In genomic region chr17:32536867-32537250, GRCm38 (mm10) we compare ENCODE assay signal across 8 mouse cellular contexts. TPM values are rescaled to one million over a fixed set of nuclear protein-coding genes. Genes with fewer than 3 reads are reported as not detected.
DNase-seq lines count a peak whose midpoint lies in the region; ATAC-seq and TF ChIP-seq lines count a peak whose summit lies in the region.

No protein-coding gene starts in this region.

- no peak; the same call in 1 of the 2 replicates for ATAC-seq in limb, embryonic 13.5 days (ENCODE audit: low FRiP score, low read depth)
- ATAC-seq in CD4-positive, CD25-positive, alpha-beta regulatory T cell, adult 4 months, result no peak

- TF ChIP-seq CTCF in heart, adult 2 months (IDR thresholded peaks at IDR 0.05), result no peak
- TF ChIP-seq CTCF in olfactory bulb, adult 2 months (IDR thresholded peaks at IDR 0.05; ENCODE audit: insufficient read depth, low read depth, low read length), result no peak

- peak overlapping the region; percentile 57 for H3K9ac ChIP-seq in heart, adult 2 months (ENCODE audit: low read depth, low read length)
- peak overlapping the region; percentile 70 for H3K9ac ChIP-seq in limb, embryonic 13.5 days

- H3K27me3 ChIP-seq in heart, adult 2 months (ENCODE audit: control insufficient read depth, insufficient read depth, low read length), result no peaks in the 10 kb centered on the region
- H3K27me3 ChIP-seq in limb, embryonic 13.5 days, result no peaks in the 10 kb centered on the region

- no peak for TF ChIP-seq EP300 in heart, adult 2 months (IDR thresholded peaks at IDR 0.05; ENCODE audit: insufficient read depth, low read depth, low read length)

- intact Hi-C loops in gastrocnemius, postnatal 36 days (cut with DNase I), result no loop called here
- intact Hi-C loops in heart, adult 2 months (cut with DNase I), result loop anchor here (10.0 kb wide), 1 partner anchor 408 kb away; the partner anchor contains the start of gene Cyp4f13

- peaks cover 7% of the 10 kb centered on the region for H3K4me1 ChIP-seq in heart, adult 2 months (ENCODE audit: control insufficient read depth, insufficient read depth, low read length)
- peaks cover 10% of the 10 kb centered on the region for H3K4me1 ChIP-seq in limb, embryonic 13.5 days
- H3K4me1 ChIP-seq in olfactory bulb, adult 2 months (ENCODE audit: control insufficient read depth, insufficient read depth, low read length), result peaks cover 5% of the 10 kb centered on the region

- H3K36me3 ChIP-seq in heart, adult 2 months (ENCODE audit: control insufficient read depth, insufficient read depth, low read length), result peaks cover 6% of the 10 kb centered on the region; the same call in 1 of the 2 replicates
- peaks cover 8% of the 10 kb centered on the region; the same call in 1 of the 2 replicates for H3K36me3 ChIP-seq in limb, embryonic 13.5 days

- H3K4me2 ChIP-seq in limb, embryonic 13.5 days (replicated peaks), result peak overlapping the region; percentile 73

- 27% methylated on average over 5 of the region's 5 CpGs for WGBS in heart, adult 2 months
- 60% methylated on average over 5 of the region's 5 CpGs for WGBS in limb, embryonic 13.5 days
- WGBS in olfactory bulb, adult 2 months, result 44% methylated on average over 5 of the region's 5 CpGs

- H3K27ac ChIP-seq in heart, adult 2 months, result peak overlapping the region; percentile 58
- 0 out of 2 replicates have a peak overlapping the region, but pooled peaks have one; percentile 28 for H3K27ac ChIP-seq in limb, embryonic 13.5 days
- H3K27ac ChIP-seq in olfactory bulb, adult 2 months (ENCODE audit: insufficient read depth, low read depth, low read length), result no peak overlapping the region

- peak; percentile 30 for DNase-seq in gastrocnemius, postnatal 10 days
- DNase-seq in gastrocnemius, postnatal 36 days, result no peak
- DNase-seq in brain, adult 2 months (ENCODE audit: low read depth, low spot score), result peak; percentile 48
- DNase-seq in heart, adult 2 months, result peak; percentile 18 to 26
- DNase-seq in right cerebral cortex, adult 2 months (ENCODE audit: low spot score in 2 of 2), result no peak

- no peak for TF ChIP-seq POLR2A in heart, adult 2 months (IDR thresholded peaks at IDR 0.05; ENCODE audit: insufficient read depth, low read depth, low read length)
- no peak for TF ChIP-seq POLR2A in olfactory bulb, adult 2 months (IDR thresholded peaks at IDR 0.05; ENCODE audit: insufficient read depth, low read depth, low read length)

- H3K79me2 ChIP-seq in heart, adult 2 months (replicated peaks; ENCODE audit: control insufficient read depth, insufficient read depth, low read length), result no peaks in the 10 kb centered on the region

- H3K4me3 ChIP-seq in heart, adult 2 months, result peak overlapping the region; percentile 47
- peak overlapping the region; percentile 59 for H3K4me3 ChIP-seq in limb, embryonic 13.5 days
- H3K4me3 ChIP-seq in olfactory bulb, adult 2 months (ENCODE audit: insufficient read depth, low read depth, low read length), result peak overlapping the region; percentile 43

- H3K9me3 ChIP-seq in limb, embryonic 13.5 days, result no peaks in the 10 kb centered on the region

RNA-seq across cellular contexts. Expression of gene Cyp4f16, which starts 0.5 kb away (rescaled TPM):
- total RNA-seq in gastrocnemius, postnatal 10 days (2021), result 1 to 10 TPM; 4.5 to 5.9 TPM
- 1 to 10 TPM in 1 of 2 experiments, under 1 TPM in 1; 0.96 to 1.6 TPM for total RNA-seq in gastrocnemius, postnatal 36 days (2021)
- 1 to 10 TPM; 4.5 to 4.7 TPM for total RNA-seq in heart, adult 2 months (2021)
- polyA plus RNA-seq in heart, adult 2 months (2012; rRNA removed), result 10.2 and 10.5 TPM in 2 replicates
- 23.9 and 27.2 TPM in 2 replicates for polyA plus RNA-seq in limb, embryonic 13.5 days (2015; fragmentation: Nextera tagmentation; extraction: Ambion mirVana)
- not detected in 2 replicates for polyA plus RNA-seq in olfactory bulb, adult 2 months (2012; ENCODE audit: insufficient read depth, insufficient read length, low replicate concordance, missing spikeins)
- polyA plus RNA-seq in CD4-positive, CD25-positive, alpha-beta regulatory T cell, adult 4 months (2017; shearing (Covaris generic)), result 10 to 100 TPM in 1 of 2 experiments, 1 to 10 TPM in 1; 7.3 to 21.3 TPM

RNA-seq across cellular contexts. Expression of gene Cyp4f17, which starts 31.0 kb away (rescaled TPM):
- total RNA-seq in gastrocnemius, postnatal 10 days (2021), result 1 to 10 TPM; 1.7 to 2.3 TPM
- total RNA-seq in gastrocnemius, postnatal 36 days (2021), result 1 to 10 TPM; 1.5 to 3.0 TPM
- total RNA-seq in heart, adult 2 months (2021), result 1 to 10 TPM; 4.5 to 5.4 TPM
- polyA plus RNA-seq in heart, adult 2 months (2012; rRNA removed), result 8.6 and 9.8 TPM in 2 replicates
- 16.3 and 17.7 TPM in 2 replicates for polyA plus RNA-seq in limb, embryonic 13.5 days (2015; fragmentation: Nextera tagmentation; extraction: Ambion mirVana)
- polyA plus RNA-seq in olfactory bulb, adult 2 months (2012; ENCODE audit: insufficient read depth, insufficient read length, low replicate concordance, missing spikeins), result not detected in 2 replicates
- polyA plus RNA-seq in CD4-positive, CD25-positive, alpha-beta regulatory T cell, adult 4 months (2017; shearing (Covaris generic)), result 10 to 100 TPM; 11.0 to 13.1 TPM

Comparison
In these comparisons a context has a peak if more than half of its experiments do, and no peak if none do; other contexts are left out.
1. DNase-seq: peak in gastrocnemius, postnatal 10 days (single experiment), brain, adult 2 months (single experiment) and heart, adult 2 months (2 of 2); none in gastrocnemius, postnatal 36 days (0 of 2) and right cerebral cortex, adult 2 months (0 of 2).
2. Peak in every context shown above with its lines, with median percentiles within 50 percentile points of each other: H3K4me3 ChIP-seq.